Mouse (Mus musculus): Measurements from ENCODE around the gene Pik3cd. TPM values are rescaled to one million over a fixed set of nuclear protein-coding genes. Genes with fewer than 3 reads are reported as not detected.
"Not testable (repeated sequence)": the region's sequence is repeated elsewhere in the genome, so short reads cannot be mapped to it uniquely, and the experiment has no call there.

The Pik3cd gene
- total RNA-seq (2017) = 112 to 213 TPM (median 125 TPM) in 3 replicates

GRCm38 (mm10) chr4:149702210-149702979, at the start of gene Pik3cd:
Gene Pik3cd, minus strand, starts transcription at chr4:149702571.
- peak; percentile 64 for ATAC-seq (replicated peaks; ENCODE audit: insufficient number of reproducible peaks, low FRiP score, low TSS enrichment, poor library complexity, severe bottlenecking)

- ATAC-seq (replicated peaks; ENCODE audit: insufficient number of reproducible peaks, low FRiP score, low TSS enrichment, poor library complexity, severe bottlenecking) = no peak
These were observed 48.3 kb upstream of the Pik3cd start for GRCm38 (mm10) chr4:149750671-149751070.

GRCm38 (mm10) chr4:149749663-149750015, 47.3 kb upstream of the Pik3cd start:
- not testable (repeated sequence) for ATAC-seq (replicated peaks; ENCODE audit: insufficient number of reproducible peaks, low FRiP score, low TSS enrichment, poor library complexity, severe bottlenecking)

- ATAC-seq (replicated peaks; ENCODE audit: insufficient number of reproducible peaks, low FRiP score, low TSS enrichment, poor library complexity, severe bottlenecking) = no peak
These were observed 46.8 kb upstream of the Pik3cd start for GRCm38 (mm10) chr4:149749003-149749662.

- ATAC-seq (replicated peaks; ENCODE audit: insufficient number of reproducible peaks, low FRiP score, low TSS enrichment, poor library complexity, severe bottlenecking) = no peak
These were observed 41.7 kb upstream of the Pik3cd start for GRCm38 (mm10) chr4:149744119-149744518.

- no peak for ATAC-seq (replicated peaks; ENCODE audit: insufficient number of reproducible peaks, low FRiP score, low TSS enrichment, poor library complexity, severe bottlenecking)
These were observed 39.7 kb upstream of the Pik3cd start for GRCm38 (mm10) chr4:149742011-149742530.

GRCm38 (mm10) chr4:149740301-149740700, 37.9 kb upstream of the Pik3cd start:
- no peak for ATAC-seq (replicated peaks; ENCODE audit: insufficient number of reproducible peaks, low FRiP score, low TSS enrichment, poor library complexity, severe bottlenecking)

GRCm38 (mm10) chr4:149739478-149739877, 37.1 kb upstream of the Pik3cd start:
- no peak for ATAC-seq (replicated peaks; ENCODE audit: insufficient number of reproducible peaks, low FRiP score, low TSS enrichment, poor library complexity, severe bottlenecking)

GRCm38 (mm10) chr4:149737383-149738324, 35.3 kb upstream of the Pik3cd start, which contains the start of gene Tmem201:
Gene Tmem201, minus strand, starts transcription at chr4:149738044.
- ATAC-seq (replicated peaks; ENCODE audit: insufficient number of reproducible peaks, low FRiP score, low TSS enrichment, poor library complexity, severe bottlenecking) = peak; percentile 88

- ATAC-seq (replicated peaks; ENCODE audit: insufficient number of reproducible peaks, low FRiP score, low TSS enrichment, poor library complexity, severe bottlenecking) = no peak
These were observed 34.2 kb upstream of the Pik3cd start for GRCm38 (mm10) chr4:149736581-149736980.

GRCm38 (mm10) chr4:149735624-149736250, 33.4 kb upstream of the Pik3cd start:
- ATAC-seq (replicated peaks; ENCODE audit: insufficient number of reproducible peaks, low FRiP score, low TSS enrichment, poor library complexity, severe bottlenecking) = no peak

- no peak for ATAC-seq (replicated peaks; ENCODE audit: insufficient number of reproducible peaks, low FRiP score, low TSS enrichment, poor library complexity, severe bottlenecking)
These were observed 32.5 kb upstream of the Pik3cd start for GRCm38 (mm10) chr4:149734730-149735475.

GRCm38 (mm10) chr4:149734246-149734645, 31.9 kb upstream of the Pik3cd start:
- ATAC-seq (replicated peaks; ENCODE audit: insufficient number of reproducible peaks, low FRiP score, low TSS enrichment, poor library complexity, severe bottlenecking) = no peak

- no peak for ATAC-seq (replicated peaks; ENCODE audit: insufficient number of reproducible peaks, low FRiP score, low TSS enrichment, poor library complexity, severe bottlenecking)
These were observed 31.4 kb upstream of the Pik3cd start for GRCm38 (mm10) chr4:149733748-149734147.

GRCm38 (mm10) chr4:149732800-149733199, 30.4 kb upstream of the Pik3cd start:
- ATAC-seq (replicated peaks; ENCODE audit: insufficient number of reproducible peaks, low FRiP score, low TSS enrichment, poor library complexity, severe bottlenecking) = no peak

- ATAC-seq (replicated peaks; ENCODE audit: insufficient number of reproducible peaks, low FRiP score, low TSS enrichment, poor library complexity, severe bottlenecking) = no peak
These were observed 29.9 kb upstream of the Pik3cd start for GRCm38 (mm10) chr4:149732313-149732712.

- no peak for ATAC-seq (replicated peaks; ENCODE audit: insufficient number of reproducible peaks, low FRiP score, low TSS enrichment, poor library complexity, severe bottlenecking)
These were observed 28.5 kb upstream of the Pik3cd start for GRCm38 (mm10) chr4:149730827-149731226.

- no peak for ATAC-seq (replicated peaks; ENCODE audit: insufficient number of reproducible peaks, low FRiP score, low TSS enrichment, poor library complexity, severe bottlenecking)
These were observed 26.4 kb upstream of the Pik3cd start for GRCm38 (mm10) chr4:149728810-149729209.
